Mouse (Mus musculus) lung, postnatal 25 days (tissue): ENCODE data around the gene Gemin8.
A peak's percentile ranks its signal among the peaks of the same experiment; 100 is the strongest.

ENCODE experiments used
- DNase-seq: peaks from one replicate; pipeline ENCODE4 v3.0.0; 2022; ENCODE audit warnings: low spot score

The Gemin8 gene

DNA sequence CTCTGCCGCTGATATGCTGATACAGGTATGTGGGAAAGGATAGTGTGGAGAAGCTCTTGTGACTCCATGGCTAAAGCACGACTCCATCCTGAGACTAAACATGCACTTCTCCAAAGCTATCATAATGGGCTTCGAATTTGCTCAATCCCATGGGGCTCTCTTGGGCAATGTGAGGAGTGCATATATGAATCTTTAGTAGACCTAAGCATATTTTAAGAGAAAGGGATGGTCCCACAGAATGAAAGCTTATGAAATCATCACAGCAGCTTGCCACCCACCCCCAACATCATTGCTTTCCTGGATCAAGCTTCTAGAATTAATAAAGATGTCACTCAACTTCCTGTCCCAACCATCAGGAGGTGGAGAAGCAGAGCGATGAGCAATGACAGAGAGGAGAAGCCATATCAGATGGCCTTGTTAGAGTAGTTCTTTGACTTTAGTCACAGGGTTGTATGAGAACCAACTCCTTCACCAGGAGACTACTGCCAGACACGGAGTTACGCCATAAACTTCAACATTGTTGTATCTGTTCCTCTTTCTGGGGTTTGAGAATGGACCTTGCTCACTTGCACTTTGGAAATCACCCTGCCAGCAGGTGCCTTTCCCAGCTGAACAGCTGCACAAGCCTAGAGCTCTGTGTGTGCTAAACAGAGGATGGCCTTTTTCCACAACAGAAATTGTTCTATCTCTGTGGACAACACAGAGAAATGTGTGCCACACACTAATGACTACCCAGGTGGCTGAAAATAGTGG lies 60.4 kb downstream of the Gemin8 start:
- no peak for DNase-seq

DNA sequence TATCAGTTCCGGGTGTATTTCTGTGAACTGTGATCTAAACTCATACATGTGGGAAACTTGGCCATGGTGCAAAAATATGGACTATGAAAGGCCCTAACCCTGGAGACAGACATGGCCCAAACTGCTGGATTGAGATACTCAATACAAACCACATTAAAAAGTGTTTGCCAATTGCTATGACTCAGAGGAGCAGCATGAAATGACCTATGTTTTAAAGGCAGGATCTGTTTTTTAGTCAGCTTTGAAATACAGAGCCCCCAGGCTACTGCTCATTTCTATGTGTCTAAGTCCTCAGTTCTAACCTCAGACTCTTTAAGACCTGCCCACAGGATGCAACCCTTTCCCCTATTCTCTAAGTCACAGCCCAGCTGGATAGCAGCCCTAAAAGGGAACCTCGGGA lies 65.9 kb downstream of the Gemin8 start:
- DNase-seq, result peak; percentile 2

DNA sequence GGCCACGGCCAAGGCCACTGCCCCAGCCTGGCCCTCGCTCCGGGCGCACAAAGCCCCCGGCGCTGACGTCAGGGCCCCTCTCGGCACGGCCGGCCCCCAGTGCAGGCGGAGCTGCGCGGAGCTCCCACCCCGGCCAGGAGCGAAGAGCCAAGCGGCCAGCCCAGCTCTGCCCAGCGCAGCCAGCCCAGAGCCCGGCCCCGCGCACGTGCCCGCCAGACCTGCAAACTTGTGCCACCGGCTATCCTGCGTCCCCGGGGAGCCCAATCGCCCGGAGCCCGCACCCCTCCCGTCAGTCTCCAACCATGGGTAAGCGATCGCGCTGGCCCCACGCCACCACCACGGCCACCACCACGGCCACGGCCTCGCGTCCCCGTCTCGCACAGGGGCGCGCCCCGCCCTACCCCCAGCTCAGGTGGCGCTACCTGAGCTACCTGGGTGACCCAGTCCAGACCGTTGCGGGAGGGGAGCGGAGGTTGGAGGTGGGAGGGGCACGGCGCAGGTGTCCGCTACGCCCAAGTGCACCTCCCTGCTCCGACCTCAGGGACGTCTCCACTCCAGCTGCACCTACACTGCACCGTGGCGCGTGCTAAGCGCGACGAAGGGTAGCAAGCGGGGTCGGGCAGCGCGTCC lies 68.7 kb downstream of the Gemin8 start, which contains the start of gene Gpm6b:
Gpm6b (plus strand) TSS at position 81 of the 630 bp plus-strand sequence.
- peak; percentile 24 for DNase-seq

GRCm38 (mm10) chrX:166239520-166239919 lies 69.3 kb downstream of the Gemin8 start:
- no peak for DNase-seq
